Mouse (Mus musculus) embryonic facial prominence, embryonic 11.5 days (tissue): ENCODE data around the gene Zfp2. TPM values are rescaled to one million over a fixed set of nuclear protein-coding genes. Genes with fewer than 3 reads are reported as not detected.

Experiments
- ATAC-seq: fragments of 200-750 bp; cut with Nextera tagmentation; replicated peaks from 2 replicates; pipeline ENCODE4 v1.8.0; 2017; ENCODE audit warnings: low read depth; ENCODE audit not compliant: insufficient number of reproducible peaks, low FRiP score, low TSS enrichment
- DNase-seq: peaks from one replicate; pipeline ENCODE4 v3.0.0-alpha.2; 2015; ENCODE audit warnings: low spot score
- H3K27ac ChIP-seq: fragments of 300-500 bp; sonication (generic); replicated peaks from 2 replicates; pipeline ENCODE4 v1.5.1; 2014; ENCODE audit warnings: mild to moderate bottlenecking, low read depth, low read length, control low read depth
- H3K27me3 ChIP-seq: fragments of 300-500 bp; sonication (generic); 2 replicates; pipeline ENCODE4 v1.6.1; 2014; ENCODE audit warnings: mild to moderate bottlenecking, low read length, moderate library complexity, mixed read lengths; ENCODE audit not compliant: control insufficient read depth, insufficient read depth
- H3K36me3 ChIP-seq: fragments of 300-500 bp; sonication (generic); replicated peaks from 2 replicates; pipeline ENCODE4 v1.6.1; 2014; ENCODE audit warnings: low read depth, mild to moderate bottlenecking, low read length, moderate library complexity, mixed read lengths; ENCODE audit not compliant: control insufficient read depth, insufficient read depth
- H3K4me1 ChIP-seq: fragments of 300-500 bp; sonication (generic); 2 replicates; pipeline ENCODE4 v1.6.1; 2014; ENCODE audit warnings: low read length, mixed read lengths; ENCODE audit not compliant: control insufficient read depth, insufficient read depth
- H3K4me2 ChIP-seq: fragments of 300-500 bp; sonication (generic); 2 replicates; pipeline ENCODE4 v1.6.1; 2014; ENCODE audit warnings: low read depth, mild to moderate bottlenecking, control low read depth, low read length, moderate library complexity
- H3K4me3 ChIP-seq: fragments of 300-500 bp; sonication (generic); 2 replicates; pipeline ENCODE4 v1.5.1; 2014; ENCODE audit warnings: low read depth, low read length, control low read depth
- H3K9ac ChIP-seq: fragments of 300-500 bp; sonication (generic); replicated peaks from 2 replicates; pipeline ENCODE4 v1.6.1; 2014; ENCODE audit warnings: mild to moderate bottlenecking, control low read depth, low read length
- H3K9me3 ChIP-seq: fragments of 300-500 bp; sonication (generic); replicated peaks from 2 replicates; pipeline ENCODE4 v1.6.1; 2016; ENCODE audit warnings: mild to moderate bottlenecking, low read length, inconsistent platforms, mixed read lengths; ENCODE audit not compliant: control insufficient read depth
- WGBS: fragments of 180-500 bp; shearing (Covaris S2); extraction: QIAGEN DNeasy Blood & Tissue Kit; methylation state at CpG from one replicate; pipeline ENCODE4 v1.1.7; 2014; 5-methylcytosine and 5-hydroxymethylcytosine counted together
- polyA plus RNA-seq: library from polyadenylated mRNA; unstranded; fragments of >200 nt; fragmentation: Nextera tagmentation; extraction: Ambion mirVana; gene quantifications from 2 replicates; pipeline ENCODE4 v1.2.1, GENCODE M21; 2014

The Zfp2 gene
- polyA plus RNA-seq = 24.5 and 27.1 TPM in 2 replicates

DNA sequence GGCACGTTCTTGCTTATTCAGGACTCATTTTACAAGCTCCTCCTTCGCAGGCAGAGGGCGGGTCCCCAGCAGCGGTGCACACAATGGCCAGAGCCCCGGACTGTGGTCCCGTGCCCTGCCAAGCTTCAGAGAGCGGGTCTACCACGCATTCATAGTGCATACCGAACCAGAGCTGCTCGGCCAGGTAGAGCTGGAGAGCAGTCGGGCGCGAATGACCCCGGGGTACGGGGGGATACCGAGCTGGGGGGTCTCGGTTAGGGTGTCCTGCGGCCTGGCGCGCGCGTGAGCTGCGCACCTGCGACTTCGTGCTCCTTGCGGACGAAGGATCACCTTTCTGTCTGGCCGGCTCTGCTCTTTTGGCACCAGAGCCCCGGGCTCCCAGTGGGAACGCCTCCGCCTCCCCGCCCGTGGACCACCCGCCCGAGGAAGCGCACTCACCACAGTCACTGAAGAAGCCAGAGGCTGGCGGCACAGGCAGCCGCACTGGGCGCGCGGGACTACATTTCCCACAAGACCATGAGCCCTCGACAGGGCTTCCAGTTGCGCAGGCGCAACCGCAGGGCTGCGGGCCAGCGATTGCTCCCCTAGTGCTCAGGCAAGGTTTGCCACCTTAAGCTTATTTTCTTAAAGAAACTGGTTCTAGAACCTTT is at the start of gene Zfp2:
TSS of gene Zfp2 (minus strand) at position 495 of the 650 bp plus-strand sequence.
- H3K4me3 ChIP-seq = peak within 1 kb of the TSS; percentile 79
- H3K4me2 ChIP-seq = peak within 1 kb of the TSS; percentile 47
- peaks cover 7% of the 10 kb centered on the region for H3K36me3 ChIP-seq
- WGBS = under 1% methylated on average over 42 of the region's 47 CpGs
- no peaks in the 10 kb centered on the region for H3K27me3 ChIP-seq
- peak within 1 kb of the TSS; percentile 91 for H3K9ac ChIP-seq
- ATAC-seq (peak; percentile 95), DNase-seq (peak; percentile 95)
- H3K27ac ChIP-seq = 0 out of 2 replicates have a peak within 1 kb of the TSS, but pooled peaks have one; percentile 47
- no peaks in the 10 kb centered on the region for H3K9me3 ChIP-seq
- no peaks in the 10 kb centered on the region for H3K4me1 ChIP-seq

DNA sequence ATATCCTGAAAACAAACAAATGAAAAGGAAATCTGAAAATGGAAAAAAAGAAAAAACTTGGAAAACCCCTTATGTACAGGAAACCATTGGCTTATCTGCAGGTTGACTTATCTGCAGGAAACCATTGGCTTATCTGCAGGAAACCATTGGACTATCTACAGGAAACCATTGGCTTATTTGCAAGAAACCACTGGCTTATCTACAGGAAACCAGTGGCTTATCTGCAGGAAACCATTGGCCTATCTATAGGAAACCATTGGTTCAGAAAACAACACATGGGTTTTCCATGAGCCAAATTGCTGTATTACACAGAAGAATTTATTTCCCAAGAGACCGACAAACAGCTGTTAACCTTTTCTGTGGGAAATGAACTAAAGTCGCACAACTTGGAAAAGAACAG is 48.9 kb upstream of the Zfp2 start:
- H3K9ac ChIP-seq = no peak overlapping the region
- H3K36me3 ChIP-seq = no peaks in the 10 kb centered on the region
- DNase-seq (peak; percentile 2), ATAC-seq (no peak)
- 83% methylated on average over 2 of the region's 2 CpGs for WGBS
- no peak overlapping the region for H3K4me3 ChIP-seq
- no peaks in the 10 kb centered on the region for H3K9me3 ChIP-seq
- H3K27ac ChIP-seq = no peak overlapping the region
- no peaks in the 10 kb centered on the region for H3K4me1 ChIP-seq
- H3K4me2 ChIP-seq = no peak overlapping the region
- H3K27me3 ChIP-seq = no peaks in the 10 kb centered on the region

DNA sequence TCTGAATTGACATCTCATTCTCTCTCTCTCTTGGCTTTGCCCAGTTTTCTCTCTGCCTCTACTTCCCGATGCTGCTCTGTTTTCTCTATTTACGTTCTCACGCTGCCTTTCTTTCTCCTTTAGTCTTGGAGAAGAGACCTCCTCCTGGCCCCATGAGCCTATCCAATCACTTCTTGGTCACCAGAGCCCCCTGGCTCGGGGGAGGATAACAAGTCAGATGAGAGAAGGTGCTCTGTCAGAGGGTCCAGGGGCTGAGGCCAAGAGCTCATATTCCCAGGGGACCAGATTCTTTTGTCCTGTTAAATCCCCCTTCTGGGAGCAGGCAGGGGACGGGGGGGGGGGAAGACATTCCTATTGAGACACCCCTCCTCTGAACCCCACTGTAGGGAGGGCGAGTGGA is 37.7 kb upstream of the Zfp2 start, which contains the start of gene Prop1:
TSS of gene Prop1 (minus strand) at position 101 of the 400 bp plus-strand sequence.
- no peaks in the 10 kb centered on the region for H3K27me3 ChIP-seq
- no peaks in the 10 kb centered on the region for H3K9me3 ChIP-seq
- WGBS = 65% methylated on average over 6 of the region's 6 CpGs
- no peak within 1 kb of the TSS for H3K4me3 ChIP-seq
- H3K9ac ChIP-seq = no peak within 1 kb of the TSS
- no peak within 1 kb of the TSS for H3K27ac ChIP-seq
- DNase-seq (no peak), ATAC-seq (no peak)
- no peaks in the 10 kb centered on the region for H3K4me1 ChIP-seq
- no peaks in the 10 kb centered on the region for H3K36me3 ChIP-seq
- H3K4me2 ChIP-seq = no peak within 1 kb of the TSS

DNA sequence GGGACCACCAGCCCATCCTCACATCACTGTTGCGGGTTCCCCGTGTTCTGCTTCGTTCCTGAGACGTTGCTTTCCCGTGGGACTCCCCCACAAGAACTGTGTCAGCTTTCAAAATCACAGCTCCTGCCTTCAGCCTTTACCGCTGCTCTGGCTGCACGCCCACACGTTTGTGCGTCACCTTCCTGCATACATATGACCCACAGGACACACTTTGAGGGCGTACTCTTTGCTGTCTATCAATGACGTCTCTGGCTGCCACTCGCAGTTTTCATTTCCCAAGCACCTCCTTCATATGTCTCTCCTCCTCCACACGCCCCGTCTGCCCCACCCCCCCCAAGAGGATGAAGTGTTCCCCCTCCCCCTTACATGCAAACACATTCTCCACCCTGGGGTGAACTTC is 36.3 kb upstream of the Zfp2 start:
- no peaks in the 10 kb centered on the region for H3K9me3 ChIP-seq
- WGBS = 75% methylated on average over 14 of the region's 14 CpGs
- H3K4me3 ChIP-seq = no peak overlapping the region
- H3K27me3 ChIP-seq = no peaks in the 10 kb centered on the region
- H3K27ac ChIP-seq = no peak overlapping the region
- H3K9ac ChIP-seq = no peak overlapping the region
- H3K4me1 ChIP-seq = no peaks in the 10 kb centered on the region
- no peaks in the 10 kb centered on the region for H3K36me3 ChIP-seq
- no peak overlapping the region for H3K4me2 ChIP-seq
- ATAC-seq = no peak
- no peak for DNase-seq

DNA sequence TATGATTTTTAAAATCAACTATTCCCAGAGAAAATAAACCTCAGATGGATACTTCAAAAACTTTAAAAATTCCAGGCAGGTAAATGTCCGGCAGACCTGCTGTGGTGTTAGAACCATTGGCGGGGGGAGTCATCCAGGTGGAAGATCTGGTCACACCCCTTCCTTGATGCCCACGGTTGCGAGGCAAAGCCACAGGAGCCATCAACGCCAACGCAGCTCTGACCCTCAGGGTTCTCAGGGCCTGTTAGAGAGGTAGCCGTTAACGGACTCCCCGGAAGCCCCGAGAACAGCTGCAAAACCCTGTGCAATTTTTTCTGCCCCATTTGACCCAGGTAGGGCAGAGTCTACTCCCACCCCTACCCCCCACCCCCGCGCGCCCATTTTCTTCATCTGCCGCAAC is 27.5 kb upstream of the Zfp2 start, which contains the start of gene 4933414I15Rik:
TSS of gene 4933414I15Rik (minus strand) at position 260 of the 400 bp plus-strand sequence.
- Histone ChIP-seq H3K4me3 (no peak within 1 kb of the TSS), H3K27me3 (no peaks in the 10 kb centered on the region), H3K4me1 (no peaks in the 10 kb centered on the region), H3K9ac (no peak within 1 kb of the TSS), H3K9me3 (no peaks in the 10 kb centered on the region), H3K4me2 (no peak within 1 kb of the TSS), H3K36me3 (no peaks in the 10 kb centered on the region), H3K27ac (no peak within 1 kb of the TSS)
- WGBS = 76% methylated on average over 14 of the region's 14 CpGs
- ATAC-seq (no peak), DNase-seq (no peak)

DNA sequence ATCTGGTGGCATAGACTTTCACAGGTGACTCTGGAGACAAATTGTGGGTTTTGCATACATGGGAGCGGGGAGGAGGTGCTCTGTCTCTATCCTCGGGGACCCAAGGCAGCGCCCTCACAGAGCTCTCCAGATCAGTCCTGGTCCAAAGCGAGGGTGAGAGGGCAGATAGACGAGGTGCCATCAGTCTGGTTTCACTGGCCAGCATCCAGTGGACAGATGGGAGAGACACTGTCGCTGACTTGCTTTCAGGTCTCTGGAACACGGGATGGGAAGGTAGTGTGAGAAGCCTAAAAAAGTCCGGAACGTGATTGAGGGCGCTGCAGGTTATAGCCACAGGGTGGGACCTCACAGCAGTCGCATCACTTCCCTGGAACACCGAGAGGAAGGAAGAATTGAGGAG is 26.4 kb upstream of the Zfp2 start:
- Histone ChIP-seq H3K9me3 (no peaks in the 10 kb centered on the region), H3K27ac (no peak overlapping the region), H3K4me2 (no peak overlapping the region), H3K9ac (no peak overlapping the region), H3K4me1 (no peaks in the 10 kb centered on the region), H3K36me3 (no peaks in the 10 kb centered on the region), H3K4me3 (no peak overlapping the region), H3K27me3 (no peaks in the 10 kb centered on the region)
- ATAC-seq = no peak
- WGBS = 73% methylated on average over 12 of the region's 12 CpGs
- DNase-seq = no peak

DNA sequence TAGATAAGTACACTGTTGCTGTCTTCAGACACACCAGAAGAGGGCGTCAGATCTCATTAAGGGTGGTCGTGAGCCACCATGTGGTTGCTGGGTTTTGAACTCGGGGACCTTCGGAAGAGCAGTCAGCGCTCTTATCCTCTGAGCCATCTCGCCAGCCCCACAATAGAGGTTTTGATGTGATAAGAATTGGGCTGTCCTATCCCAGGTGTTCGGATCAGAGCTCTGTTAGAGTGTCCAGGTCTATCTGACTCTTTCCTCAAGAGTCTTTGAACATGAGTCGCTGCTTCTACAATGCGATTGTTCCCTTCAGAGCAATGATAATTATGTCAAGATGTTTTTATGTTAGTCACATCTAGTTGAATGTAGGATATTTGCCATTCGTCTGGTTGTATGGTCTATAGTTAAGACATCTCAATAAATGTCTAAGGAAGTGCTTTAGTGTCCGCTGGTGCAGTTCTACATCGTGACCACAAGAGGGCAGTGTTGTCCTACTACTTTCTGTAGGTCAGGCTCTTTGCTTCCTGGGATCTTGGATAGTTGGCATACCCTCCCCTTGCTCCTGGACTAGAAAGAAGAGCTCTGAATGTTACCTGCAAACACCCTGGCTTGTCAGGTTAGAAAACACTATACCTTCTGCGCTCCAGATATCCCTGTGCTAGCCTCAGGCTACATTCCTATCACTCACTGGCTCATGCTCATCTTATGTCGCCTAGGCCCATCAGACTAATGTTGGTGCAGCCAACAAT is 23.8 kb upstream of the Zfp2 start:
- DNase-seq = peak; percentile 86
- H3K9ac ChIP-seq = no peak overlapping the region
- H3K4me3 ChIP-seq = no peak overlapping the region
- H3K27me3 ChIP-seq = no peaks in the 10 kb centered on the region
- WGBS = 36% methylated on average over 14 of the region's 14 CpGs
- no peaks in the 10 kb centered on the region for H3K4me1 ChIP-seq
- H3K9me3 ChIP-seq = no peaks in the 10 kb centered on the region
- H3K4me2 ChIP-seq = no peak overlapping the region
- ATAC-seq = peak; percentile 48; the same call in 1 of the 2 replicates
- H3K27ac ChIP-seq = no peak overlapping the region
- no peaks in the 10 kb centered on the region for H3K36me3 ChIP-seq

DNA sequence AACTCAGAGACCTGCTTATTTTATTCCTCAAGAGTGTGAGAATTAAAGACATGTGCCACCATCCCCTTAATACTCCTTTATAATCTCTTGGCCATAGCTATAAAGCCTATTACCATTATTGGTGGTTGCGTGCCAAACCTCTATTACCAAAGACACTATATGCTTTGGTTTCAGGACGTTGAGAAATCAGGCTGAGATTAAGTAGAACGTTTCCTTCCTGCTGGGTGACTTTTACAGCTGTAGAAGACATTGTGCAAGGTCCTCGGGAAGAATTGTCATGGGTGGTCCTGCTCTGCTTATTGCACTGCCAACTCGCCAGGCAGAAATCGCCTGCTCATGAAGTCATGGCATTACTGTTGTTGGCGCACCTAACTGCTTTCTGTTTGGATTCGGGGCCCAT is 22.5 kb upstream of the Zfp2 start:
- Histone ChIP-seq H3K27me3 (no peaks in the 10 kb centered on the region), H3K9ac (no peak overlapping the region), H3K36me3 (no peaks in the 10 kb centered on the region), H3K4me3 (no peak overlapping the region), H3K9me3 (no peaks in the 10 kb centered on the region), H3K27ac (no peak overlapping the region), H3K4me1 (no peaks in the 10 kb centered on the region), H3K4me2 (no peak overlapping the region)
- no peak for DNase-seq
- no peak for ATAC-seq
- WGBS = 79% methylated on average over 8 of the region's 8 CpGs
